Mouse (Mus musculus) intestine, embryonic 16.5 days (tissue): ENCODE measurements around the gene Cdk8. TPM values are rescaled to one million over a fixed set of nuclear protein-coding genes. Genes with fewer than 3 reads are reported as not detected.

Source experiments
- ATAC-seq: fragments of 200-750 bp; cut with Nextera tagmentation; 2 replicates; pipeline ENCODE4 v1.8.0; 2017; ENCODE audit warnings: moderate TSS enrichment, moderate library complexity
- H3K27ac ChIP-seq: fragments of 300-500 bp; sonication (generic); 2 replicates; pipeline ENCODE4 v1.5.1; 2014; ENCODE audit warnings: mild to moderate bottlenecking, low read length
- H3K27me3 ChIP-seq: fragments of 300-500 bp; sonication (generic); replicated peaks from 2 replicates; pipeline ENCODE4 v1.6.1; 2014; ENCODE audit warnings: low read length, control low read depth, mixed read lengths; ENCODE audit not compliant: control insufficient read depth, insufficient read depth
- H3K36me3 ChIP-seq: fragments of 300-500 bp; sonication (generic); 2 replicates; pipeline ENCODE4 v1.6.1; 2014; ENCODE audit warnings: low read length, control low read depth; ENCODE audit not compliant: control insufficient read depth, insufficient read depth
- H3K4me1 ChIP-seq: fragments of 300-500 bp; sonication (generic); 2 replicates; pipeline ENCODE4 v1.6.1; 2014; ENCODE audit warnings: low read length, control low read depth, mixed read lengths; ENCODE audit not compliant: control insufficient read depth, insufficient read depth
- H3K4me2 ChIP-seq: fragments of 300-500 bp; sonication (generic); 2 replicates; pipeline ENCODE4 v1.6.1; 2014; ENCODE audit warnings: low read depth, low read length, control low read depth
- H3K4me3 ChIP-seq: fragments of 300-500 bp; sonication (generic); 2 replicates; pipeline ENCODE4 v1.5.1; 2014; ENCODE audit warnings: mild to moderate bottlenecking, low read length
- H3K9ac ChIP-seq: fragments of 300-500 bp; sonication (generic); 2 replicates; pipeline ENCODE4 v1.6.1; 2014; ENCODE audit warnings: low read depth, low read length
- H3K9me3 ChIP-seq: fragments of 300-500 bp; sonication (generic); 2 replicates; pipeline ENCODE4 v1.6.1; 2016; ENCODE audit warnings: low read length, control low read depth; ENCODE audit not compliant: control insufficient read depth
- WGBS: fragments of 180-500 bp; shearing (Covaris S2); extraction: QIAGEN DNeasy Blood & Tissue Kit; methylation state at CpG from one replicate; pipeline ENCODE4 v1.1.7; 2014; 5-methylcytosine and 5-hydroxymethylcytosine counted together
- polyA plus RNA-seq: library from polyadenylated mRNA; unstranded; fragments of >200 nt; fragmentation: Nextera tagmentation; extraction: Ambion mirVana; gene quantifications from 2 replicates; pipeline ENCODE4 v1.2.1, GENCODE M21; 2015

The Cdk8 gene
- polyA plus RNA-seq, 1 experiment from 2014 or later, result 12.2 TPM

- Histone ChIP-seq H3K4me2 (no peak overlapping the region), H3K27me3 (no peaks in the 10 kb centered on the region), H3K9ac (no peak overlapping the region), H3K4me3 (no peak overlapping the region), H3K27ac (no peak overlapping the region), H3K4me1 (no peaks in the 10 kb centered on the region), H3K9me3 (no peaks in the 10 kb centered on the region), H3K36me3 (no peaks in the 10 kb centered on the region)
- ATAC-seq, result no peak
- WGBS, result 91% methylated on average over 12 of the region's 12 CpGs
Observed at GRCm38 (mm10) chr5:146344911-146345686, 114.1 kb downstream of the Cdk8 start.

GRCm38 (mm10) chr5:146347081-146347480 is 116.1 kb downstream of the Cdk8 start:
- Histone ChIP-seq H3K4me3 (no peak overlapping the region), H3K4me1 (no peaks in the 10 kb centered on the region), H3K9me3 (no peaks in the 10 kb centered on the region), H3K4me2 (no peak overlapping the region), H3K27ac (no peak overlapping the region), H3K36me3 (no peaks in the 10 kb centered on the region), H3K9ac (no peak overlapping the region), H3K27me3 (no peaks in the 10 kb centered on the region)
- WGBS, result 75% methylated on average over 6 of the region's 6 CpGs
- ATAC-seq, result no peak

GRCm38 (mm10) chr5:146349183-146349582 is 118.2 kb downstream of the Cdk8 start:
- no peaks in the 10 kb centered on the region for H3K36me3 ChIP-seq
- no peak for ATAC-seq
- 73% methylated on average over 3 of the region's 3 CpGs for WGBS
- no peak overlapping the region for H3K4me3 ChIP-seq
- H3K9ac ChIP-seq, result no peak overlapping the region
- H3K4me2 ChIP-seq, result no peak overlapping the region
- no peaks in the 10 kb centered on the region for H3K9me3 ChIP-seq
- H3K4me1 ChIP-seq, result no peaks in the 10 kb centered on the region
- H3K27me3 ChIP-seq, result no peaks in the 10 kb centered on the region
- H3K27ac ChIP-seq, result no peak overlapping the region

GRCm38 (mm10) chr5:146350784-146351183 is 119.8 kb downstream of the Cdk8 start:
- no peak overlapping the region for H3K4me2 ChIP-seq
- H3K27ac ChIP-seq, result no peak overlapping the region
- no peak overlapping the region for H3K4me3 ChIP-seq
- no peak for ATAC-seq
- no peaks in the 10 kb centered on the region for H3K27me3 ChIP-seq
- H3K4me1 ChIP-seq, result no peaks in the 10 kb centered on the region
- 77% methylated on average over 11 of the region's 11 CpGs for WGBS
- no peak overlapping the region for H3K9ac ChIP-seq
- no peaks in the 10 kb centered on the region for H3K9me3 ChIP-seq
- no peaks in the 10 kb centered on the region for H3K36me3 ChIP-seq

GRCm38 (mm10) chr5:146352006-146352405 is 121.0 kb downstream of the Cdk8 start:
- Histone ChIP-seq H3K9me3 (no peaks in the 10 kb centered on the region), H3K4me3 (no peak overlapping the region), H3K27me3 (no peaks in the 10 kb centered on the region), H3K4me1 (no peaks in the 10 kb centered on the region), H3K9ac (no peak overlapping the region), H3K27ac (no peak overlapping the region), H3K36me3 (no peaks in the 10 kb centered on the region), H3K4me2 (no peak overlapping the region)
- WGBS, result 84% methylated on average over 7 of the region's 7 CpGs
- no peak for ATAC-seq

Other genes starting within 250 kb of the Cdk8 start
- gene Cyp3a25, start 221.6 kb upstream of the Cdk8 start, polyA plus RNA-seq, result not detected in 2 replicates
- not detected in 2 replicates for gene Cyp3a59, start 152.0 kb upstream of the Cdk8 start, polyA plus RNA-seq
- not detected in 2 replicates for gene Gm5565, start 70.7 kb upstream of the Cdk8 start, polyA plus RNA-seq
- gene Gm6309, start 60.5 kb upstream of the Cdk8 start, polyA plus RNA-seq, result not detected in 2 replicates
- gene 1700001J03Rik, start 45.9 kb upstream of the Cdk8 start, polyA plus RNA-seq, result not detected in 2 replicates
- gene Rnf6, start 9.7 kb upstream of the Cdk8 start, polyA plus RNA-seq, result 53.0 and 56.0 TPM in 2 replicates
- gene Wasf3, start 153.8 kb downstream of the Cdk8 start, polyA plus RNA-seq, result 1.2 and 1.3 TPM in 2 replicates